Mouse (Mus musculus) left cerebral cortex, postnatal 36 days (tissue): Measurements from ENCODE around the gene Ssh2. TPM values are rescaled to one million over a fixed set of nuclear protein-coding genes. Genes with fewer than 3 reads are reported as not detected.

Experiments used
- DNase-seq, 2 experiments: peaks; one replicate each; pipeline ENCODE4 v3.0.0; 2021 to 2022; ENCODE audit warnings: low spot score in 2 of 2, mixed read lengths in 1 of 2
- intact Hi-C: fragments of 180-260 bp; cut with DNase I; formaldehyde crosslinking; loops from one replicate; pipeline ENCODE4 v1.15.1; 2025
- total RNA-seq, 2 experiments: library from RNA; stranded (reverse); gene quantifications; 2 replicates each; pipeline ENCODE4 v1.2.3; 2021

Gene Ssh2
- 10 to 100 TPM; 27.9 to 41.6 TPM for total RNA-seq

DNA sequence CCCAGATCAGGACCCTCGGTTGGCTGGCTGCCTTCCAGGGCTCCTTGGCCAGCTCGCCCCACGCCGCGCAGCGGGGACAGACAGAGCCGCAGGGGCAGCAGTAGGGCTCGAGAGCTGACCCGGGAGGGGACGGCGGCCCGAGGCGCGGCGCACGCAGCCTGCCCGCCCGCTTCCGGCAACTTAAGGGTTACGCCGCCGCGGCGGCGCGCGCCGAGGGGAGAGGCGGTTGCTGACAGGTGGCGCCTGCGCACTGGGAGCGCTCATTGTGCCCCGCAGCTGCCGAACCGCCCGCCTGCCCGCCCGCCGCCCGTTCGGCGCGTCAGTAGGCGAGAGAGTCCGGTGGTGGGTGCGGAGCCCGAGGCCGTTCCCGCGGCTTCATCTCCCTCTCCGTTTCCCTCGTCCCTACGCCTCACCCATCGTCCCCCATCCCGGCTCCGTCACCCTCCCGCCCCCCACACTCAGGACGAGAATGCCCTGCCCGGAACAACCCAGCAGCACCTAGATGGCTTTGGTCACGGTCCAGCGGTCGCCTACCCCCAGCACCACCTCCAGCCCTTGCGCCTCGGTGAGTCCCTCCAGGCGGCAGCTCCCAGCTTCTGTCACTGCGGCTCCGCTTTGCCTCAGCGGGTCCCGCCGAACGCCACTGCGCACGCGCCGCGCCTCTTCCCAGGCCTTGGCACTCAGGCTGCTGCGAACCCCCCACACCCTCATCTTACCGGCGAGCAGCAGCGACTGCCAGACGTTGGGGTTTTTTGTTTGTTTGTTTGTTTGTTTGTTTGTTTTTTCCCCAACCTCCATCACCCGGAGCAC lies at the start of gene Ssh2:
TSS of gene Ssh2 (plus strand) at position 337 of the 810 bp plus-strand sequence.
- intact Hi-C loops: loop anchor here (10.0 kb wide), 1 partner anchor 229 kb away; no protein-coding TSS in a partner anchor
- DNase-seq: peak; percentile 82 to 89

DNA sequence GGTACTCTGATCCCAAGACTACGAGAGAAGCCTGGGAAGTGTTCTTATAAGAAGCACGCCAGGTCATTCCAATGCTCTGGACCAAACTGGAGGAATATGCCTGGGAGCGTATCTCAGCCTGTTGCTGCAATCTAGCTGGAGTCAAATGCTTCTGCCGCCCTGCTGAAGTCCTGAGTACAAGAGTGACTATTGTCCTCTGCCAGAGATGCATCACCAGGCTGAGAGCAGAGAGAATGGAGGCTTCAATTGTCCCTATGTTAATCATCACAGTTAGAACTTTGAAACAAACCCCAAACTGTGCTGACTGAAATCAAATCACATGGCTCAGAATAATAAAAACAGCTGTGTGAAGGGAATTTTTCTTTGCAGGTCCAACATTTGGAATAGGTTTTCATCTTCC lies 42.4 kb upstream of the Ssh2 start:
- no peak for DNase-seq
- intact Hi-C loops: no loop called here

DNA sequence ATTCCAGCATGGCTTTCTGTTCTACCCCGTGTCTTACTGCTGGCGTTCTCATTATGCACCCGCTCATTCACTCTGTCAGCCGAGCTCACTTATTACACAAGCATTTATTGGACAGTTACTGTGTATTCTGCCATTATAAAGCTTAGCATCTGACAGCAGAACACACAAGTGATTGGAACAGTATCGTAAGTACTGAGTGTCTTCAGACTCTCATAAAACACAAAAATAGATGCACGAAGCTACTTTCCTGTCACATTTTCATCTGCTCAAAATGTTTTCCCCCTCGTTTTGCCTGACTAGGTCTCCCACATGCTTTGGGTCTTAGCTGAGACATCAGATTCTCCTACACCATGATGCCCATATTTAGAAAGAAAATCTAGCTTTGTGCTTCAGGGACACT lies 41.6 kb upstream of the Ssh2 start:
- intact Hi-C loops: no loop called here
- DNase-seq: peak in 1 of 2 experiments; percentile 23

DNA sequence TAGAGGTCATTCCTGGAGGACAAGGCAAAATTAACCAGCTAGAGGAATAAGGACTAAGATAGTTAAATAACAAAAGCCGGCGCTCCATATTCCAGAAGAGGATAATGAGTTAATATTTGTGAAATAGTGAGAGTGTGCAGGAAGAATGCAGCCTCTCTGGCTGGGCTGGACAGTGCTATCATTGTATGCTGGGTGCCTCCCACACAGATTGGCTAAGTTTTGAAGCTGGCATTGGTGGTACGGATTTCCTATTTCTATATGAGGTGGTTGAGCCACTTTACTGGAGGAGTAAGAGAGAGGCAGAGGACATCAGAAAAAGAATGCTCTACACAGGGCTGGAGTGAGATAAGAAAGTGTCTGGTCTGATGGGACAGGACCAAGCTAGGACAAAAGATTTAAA lies 36.3 kb upstream of the Ssh2 start:
- DNase-seq: no peak
- intact Hi-C loops: no loop called here

DNA sequence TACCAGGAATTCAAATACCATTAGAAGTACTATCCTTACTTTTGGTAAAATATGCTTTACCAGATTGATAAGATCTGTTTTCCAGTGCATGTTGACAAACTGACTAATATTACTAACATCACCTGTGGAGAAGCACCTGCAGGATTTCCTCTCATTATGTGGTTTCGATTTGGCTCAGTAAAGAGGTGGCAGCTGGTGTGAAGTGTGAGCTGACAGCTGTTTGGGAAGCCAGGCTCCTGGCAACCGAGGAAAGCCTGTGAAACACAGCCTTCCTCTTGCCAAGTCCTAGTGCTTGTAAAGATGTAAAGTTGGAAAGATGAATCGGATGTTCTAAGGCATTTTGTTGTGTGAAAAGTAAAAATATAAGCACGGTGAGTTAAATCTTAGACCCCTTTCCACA lies 35.2 kb upstream of the Ssh2 start:
- peak; percentile 21 to 50 for DNase-seq
- intact Hi-C loops: no loop called here

DNA sequence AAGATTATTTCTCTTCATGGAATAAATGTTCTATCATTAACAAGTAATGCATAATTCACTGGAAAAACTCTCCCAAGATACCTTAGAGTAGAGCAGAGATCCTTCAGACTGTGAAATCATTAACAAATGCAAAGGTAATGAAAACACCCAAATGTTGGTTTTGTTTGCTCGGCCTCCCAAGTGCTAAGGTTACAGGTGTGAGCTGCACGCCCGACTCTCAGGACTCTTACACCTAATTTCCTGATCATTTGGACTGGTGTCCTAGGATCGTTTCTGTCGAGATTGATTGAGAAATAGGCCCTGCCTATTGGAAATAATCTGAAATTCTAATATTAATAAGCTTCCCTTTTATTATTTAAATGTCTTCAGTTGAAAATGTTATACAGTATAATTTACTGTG lies 34.6 kb upstream of the Ssh2 start:
- intact Hi-C loops: no loop called here

DNA sequence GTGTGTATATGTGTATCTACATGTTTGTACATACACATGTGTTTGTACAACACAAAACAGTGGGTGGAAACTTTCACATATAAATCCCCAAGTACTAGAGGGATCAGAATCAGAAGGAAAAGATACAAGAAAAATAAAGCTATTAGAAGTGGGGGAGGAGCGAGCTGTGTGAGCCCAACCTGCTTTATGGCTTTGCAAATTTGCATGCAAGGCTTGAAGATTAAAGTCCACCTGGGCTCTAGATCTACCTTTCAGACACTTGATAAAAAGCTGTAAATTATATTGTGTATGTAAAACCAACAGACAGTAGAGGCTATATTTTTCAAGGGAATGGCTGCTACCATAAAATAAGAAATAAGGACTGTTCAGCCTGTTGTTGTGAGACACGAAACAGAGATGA lies 34.0 kb upstream of the Ssh2 start:
- intact Hi-C loops: no loop called here
- no peak for DNase-seq

More for the DNA sequence above, 34.6 kb upstream of the Ssh2 start:
- no peak for DNase-seq

DNA sequence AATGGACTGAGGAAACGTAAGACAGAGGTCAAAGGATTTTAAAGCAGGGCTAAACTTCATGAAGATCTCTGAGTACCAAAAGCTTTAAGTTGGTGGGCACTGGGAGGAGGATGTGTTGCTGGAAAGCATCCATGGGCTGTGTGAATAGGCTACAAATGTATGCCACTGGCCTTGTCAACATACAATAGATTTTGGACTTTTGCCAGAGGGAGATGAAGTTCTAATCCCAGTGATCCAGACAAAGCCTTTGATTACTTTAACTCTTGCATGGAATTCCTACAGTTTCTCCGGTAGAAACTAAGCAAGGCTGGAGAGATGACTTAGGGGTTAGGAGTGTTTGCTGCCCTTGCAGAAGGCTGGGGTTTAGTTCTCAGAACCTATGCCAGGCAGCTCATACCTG lies 33.5 kb upstream of the Ssh2 start:
- no peak for DNase-seq
- intact Hi-C loops: no loop called here

DNA sequence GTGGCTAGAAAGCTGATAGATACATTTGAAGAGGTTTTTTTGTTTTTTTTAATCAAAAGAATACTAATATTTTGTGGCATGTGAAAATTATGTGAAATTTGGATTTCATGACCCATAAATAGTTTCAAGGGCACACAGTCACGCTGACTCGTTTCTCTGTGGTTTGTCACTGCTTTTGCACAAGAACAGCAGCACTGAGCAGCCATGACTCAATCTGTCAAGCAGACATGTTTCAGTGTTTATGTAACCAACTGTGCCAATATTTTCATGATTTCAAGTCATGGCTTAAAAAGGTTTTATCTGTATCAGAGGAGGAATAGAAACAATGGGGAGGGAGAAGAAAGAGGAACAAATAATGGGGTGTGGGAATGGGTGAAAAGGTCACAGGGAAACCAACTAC lies 31.2 kb upstream of the Ssh2 start:
- intact Hi-C loops: no loop called here
- no peak for DNase-seq

DNA sequence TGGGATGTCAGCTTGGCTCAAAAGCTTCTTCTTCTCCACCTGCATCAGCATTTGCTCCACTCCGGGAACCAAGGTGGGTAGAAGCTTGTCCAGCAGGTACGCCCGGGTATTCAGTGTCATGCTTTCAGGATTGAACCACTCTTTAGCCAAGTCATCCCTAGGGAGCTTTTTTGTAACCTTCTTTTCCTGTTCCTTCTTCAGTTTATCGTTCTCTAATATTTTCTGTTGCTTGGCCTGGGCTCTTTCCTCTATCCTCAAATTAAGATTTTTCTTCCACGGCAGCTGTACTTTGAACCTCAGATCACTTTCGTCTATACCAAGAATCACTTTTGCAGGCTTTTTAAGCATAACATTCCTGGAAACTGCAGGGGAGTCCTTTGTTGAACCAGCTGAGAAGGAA lies 27.2 kb upstream of the Ssh2 start, which contains the start of gene Efcab5:
TSS of gene Efcab5 (minus strand) at position 101 of the 400 bp plus-strand sequence.
- no peak for DNase-seq
- intact Hi-C loops: no loop called here

DNA sequence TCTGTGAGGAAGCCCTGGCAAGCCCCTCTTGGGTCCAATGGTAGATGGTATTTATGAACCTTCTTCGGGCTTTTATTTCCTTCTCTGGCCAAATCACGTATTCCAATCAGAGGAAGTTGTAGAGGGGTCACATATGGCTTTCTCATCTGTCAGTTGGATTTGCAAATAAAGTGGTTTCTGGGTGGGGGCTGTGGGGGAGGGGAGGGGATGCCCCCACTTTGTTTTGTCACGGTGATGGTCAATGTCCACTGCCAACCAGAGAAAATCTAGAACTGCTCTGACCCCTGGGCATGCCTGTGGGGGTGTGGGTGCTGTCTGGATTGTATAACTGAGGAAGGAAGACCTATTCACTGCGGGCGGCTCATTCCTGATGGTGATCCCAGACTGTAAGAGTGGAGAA lies 22.7 kb upstream of the Ssh2 start:
- DNase-seq: no peak
- intact Hi-C loops: no loop called here

DNA sequence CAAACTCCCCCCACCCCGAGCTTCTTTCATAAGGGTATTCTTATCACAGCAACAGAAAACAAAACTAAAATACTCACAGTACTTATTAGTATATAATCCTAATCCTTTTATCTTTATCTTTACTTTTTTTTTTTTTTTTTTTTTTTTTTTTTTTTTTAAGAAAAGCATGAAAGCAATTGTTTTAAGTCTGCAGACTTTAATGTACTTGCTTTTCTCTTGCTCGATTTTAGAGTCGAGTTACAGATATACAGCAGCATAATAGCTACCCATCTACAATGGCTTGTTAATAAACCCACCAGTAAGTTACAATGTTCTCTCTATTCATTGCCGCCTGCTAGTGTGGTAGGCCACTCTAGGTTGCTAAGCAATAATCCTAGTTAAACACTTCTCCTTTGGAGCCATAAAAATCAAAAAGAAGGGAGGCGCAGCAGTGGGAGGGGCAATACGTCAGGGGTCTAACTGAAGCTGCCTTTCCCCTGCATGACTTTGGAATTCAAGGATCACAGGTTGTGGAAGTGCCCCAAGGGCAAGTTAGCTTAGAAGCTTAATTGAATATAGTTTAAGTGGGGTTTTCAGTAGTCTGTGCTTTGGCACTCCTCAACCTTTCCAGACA lies 22.0 kb upstream of the Ssh2 start:
- intact Hi-C loops: no loop called here
- no peak for DNase-seq

DNA sequence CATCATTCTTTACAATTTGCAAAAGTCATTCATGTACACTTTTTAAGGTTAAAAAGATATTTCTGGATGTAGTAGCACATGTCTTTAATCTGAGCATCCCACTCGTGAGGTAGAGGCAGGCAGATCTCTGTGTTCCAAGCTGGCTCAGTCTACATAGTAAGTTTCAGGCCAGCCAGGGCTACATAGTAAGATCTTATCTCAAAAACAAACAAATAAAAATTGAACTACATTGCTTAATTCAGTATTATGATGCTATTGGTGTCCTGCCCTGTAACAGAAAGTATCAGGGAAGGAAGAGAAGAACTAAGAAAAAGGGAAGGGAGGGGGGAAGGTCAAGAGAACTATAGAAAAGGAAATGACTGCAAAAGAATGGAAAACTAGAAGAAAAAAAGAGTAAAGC lies 21.3 kb upstream of the Ssh2 start:
- no peak for DNase-seq

DNA sequence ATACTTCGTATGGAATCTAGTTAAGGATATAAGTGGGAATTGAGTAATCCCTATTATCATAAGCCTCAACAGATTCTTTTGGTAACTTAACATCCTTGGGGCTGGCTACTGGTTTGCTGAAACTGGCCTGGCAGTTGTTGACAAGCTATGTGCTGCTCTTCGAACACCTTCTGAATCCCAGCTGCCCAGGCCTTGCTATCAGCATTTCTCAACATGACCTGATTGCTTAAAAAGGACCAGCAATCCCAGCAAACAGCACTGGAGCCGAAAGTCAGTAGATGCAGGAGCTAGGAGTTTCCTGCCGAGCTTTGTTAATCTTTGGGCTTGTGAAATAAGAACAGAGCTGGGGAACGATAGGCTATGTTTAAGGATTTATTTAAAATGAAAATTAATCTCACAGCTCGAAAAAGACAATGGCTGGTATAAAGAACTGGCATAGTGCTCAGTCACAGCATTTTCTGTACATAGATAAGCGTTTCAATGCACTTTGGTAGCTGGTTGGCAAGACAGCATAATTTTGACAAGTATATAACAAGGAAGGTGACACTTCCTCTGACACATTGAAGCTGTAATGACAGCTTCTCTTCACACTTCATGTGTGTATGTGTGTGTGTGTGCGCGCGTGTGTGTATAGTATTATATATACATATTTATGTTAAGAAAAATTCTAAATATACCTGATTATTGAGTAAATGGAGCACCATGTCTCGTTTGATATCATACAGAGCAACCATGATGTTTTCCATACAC lies 20.6 kb upstream of the Ssh2 start:
- intact Hi-C loops: no loop called here

More for the DNA sequence above, 21.3 kb upstream of the Ssh2 start:
- intact Hi-C loops: no loop called here

DNA sequence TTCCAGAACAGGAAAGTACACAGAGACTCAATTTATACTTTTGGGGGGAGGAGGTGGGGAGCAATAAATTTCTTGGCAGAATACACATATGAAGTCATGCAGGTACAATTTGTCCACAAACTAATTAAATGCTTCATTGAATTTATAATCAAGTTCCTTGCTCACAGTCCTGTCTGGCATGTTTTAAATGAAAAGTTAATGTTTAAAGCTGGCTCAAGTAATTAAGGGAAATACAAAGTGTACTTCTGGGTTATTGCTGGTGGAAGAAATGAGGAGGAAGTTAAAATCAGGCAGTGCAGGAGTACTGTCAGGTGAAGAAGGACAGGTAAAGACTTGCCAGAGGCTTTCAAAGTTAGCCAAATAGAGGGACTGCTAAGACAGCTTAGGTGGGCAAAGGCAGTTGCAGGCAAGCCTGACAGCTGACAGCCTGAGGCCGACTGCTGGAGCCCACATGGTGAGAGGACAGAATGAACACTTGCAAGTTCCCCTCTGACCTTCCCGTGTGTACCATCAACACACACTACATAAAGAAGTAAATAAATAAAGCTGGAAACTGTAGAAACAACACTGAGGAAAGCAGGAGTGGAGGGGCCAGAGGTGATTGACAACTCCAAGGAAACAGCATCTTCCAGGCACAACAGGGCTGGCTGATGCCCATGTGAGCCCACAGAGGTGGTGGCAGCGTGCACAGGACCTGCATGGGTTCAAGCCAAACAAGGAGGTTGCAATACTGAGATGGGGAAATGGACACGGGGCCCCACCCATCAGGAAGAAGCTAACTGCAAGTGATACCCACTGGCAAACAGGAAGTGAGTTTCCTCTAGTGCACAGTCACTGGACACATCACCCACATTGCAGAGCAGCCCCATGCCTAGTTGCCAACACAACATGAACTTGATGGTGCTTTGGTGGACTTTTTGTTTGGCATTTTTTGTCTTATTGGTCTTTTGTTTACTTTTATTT lies 19.6 kb upstream of the Ssh2 start:
- intact Hi-C loops: no loop called here

More for the DNA sequence above, 20.6 kb upstream of the Ssh2 start:
- DNase-seq: no peak

DNA sequence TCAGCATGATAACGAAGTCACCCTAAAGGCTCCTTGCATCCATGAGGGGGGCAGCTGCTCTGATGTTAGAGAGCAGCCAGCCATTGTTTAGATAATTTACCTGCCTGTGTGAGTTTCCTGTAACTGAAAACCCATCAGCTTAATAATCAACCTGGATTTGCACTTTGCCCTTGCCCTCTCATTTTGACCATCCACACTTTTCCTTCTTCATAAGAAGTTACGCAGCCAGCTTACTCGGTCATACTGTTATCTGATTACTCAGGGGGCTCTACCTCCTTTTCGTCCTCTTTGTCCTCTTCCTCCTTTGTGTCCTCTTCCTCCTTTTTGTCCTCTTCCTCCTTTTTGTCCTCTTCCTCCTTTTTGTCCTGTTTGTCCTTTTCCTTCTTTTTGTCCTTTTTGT lies 16.5 kb upstream of the Ssh2 start:
- no peak for DNase-seq
- intact Hi-C loops: no loop called here

More for the DNA sequence above, 19.6 kb upstream of the Ssh2 start:
- DNase-seq: no peak

DNA sequence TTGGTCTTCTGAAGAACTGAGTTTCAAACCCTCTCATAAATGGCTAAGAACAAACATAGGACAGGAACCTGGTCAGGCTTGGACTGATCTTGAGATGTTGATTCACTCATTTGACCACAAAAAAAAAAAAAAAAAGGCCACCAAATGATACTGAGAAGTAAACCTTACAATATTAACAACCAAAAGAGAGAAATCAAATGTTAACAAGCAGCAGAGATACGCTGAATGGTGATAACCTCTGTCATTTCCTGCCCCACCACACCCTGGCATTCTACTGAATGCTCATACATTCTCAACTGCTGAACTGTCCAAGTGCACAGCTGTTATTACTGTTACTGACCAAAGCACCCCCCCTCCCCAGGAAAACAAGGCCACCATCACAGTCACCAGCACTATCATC lies 15.4 kb upstream of the Ssh2 start:
- DNase-seq: no peak
- intact Hi-C loops: no loop called here

DNA sequence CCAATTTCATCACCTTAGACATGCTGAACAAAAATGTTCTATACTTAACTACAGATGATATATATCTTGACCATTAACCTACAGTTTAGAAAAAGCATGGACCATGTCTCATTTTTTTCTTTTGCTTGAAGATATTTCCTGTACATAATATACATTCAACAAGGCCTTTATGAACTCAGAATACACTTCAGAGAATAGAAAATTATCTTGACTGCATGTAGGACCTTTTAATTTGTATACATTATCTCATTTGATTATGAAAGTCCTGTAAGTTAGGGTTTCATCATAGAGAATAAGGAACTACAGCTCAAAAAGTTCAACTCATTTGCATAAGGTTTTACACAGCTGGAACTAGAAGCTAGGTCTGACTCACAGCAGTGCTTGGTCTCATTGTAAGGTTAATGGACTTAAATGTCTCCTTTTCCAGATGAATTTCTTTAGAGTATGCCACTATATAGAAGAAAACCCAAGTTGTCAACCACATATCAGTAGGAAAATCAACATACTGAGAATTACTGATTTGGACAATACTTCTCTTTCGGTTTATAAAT lies 1.9 kb upstream of the Ssh2 start:
- no peak for DNase-seq
- intact Hi-C loops: loop anchor here (1.0 to 10.0 kb wide), 2 partner anchors 94 to 231 kb away; no protein-coding TSS in a partner anchor

DNA sequence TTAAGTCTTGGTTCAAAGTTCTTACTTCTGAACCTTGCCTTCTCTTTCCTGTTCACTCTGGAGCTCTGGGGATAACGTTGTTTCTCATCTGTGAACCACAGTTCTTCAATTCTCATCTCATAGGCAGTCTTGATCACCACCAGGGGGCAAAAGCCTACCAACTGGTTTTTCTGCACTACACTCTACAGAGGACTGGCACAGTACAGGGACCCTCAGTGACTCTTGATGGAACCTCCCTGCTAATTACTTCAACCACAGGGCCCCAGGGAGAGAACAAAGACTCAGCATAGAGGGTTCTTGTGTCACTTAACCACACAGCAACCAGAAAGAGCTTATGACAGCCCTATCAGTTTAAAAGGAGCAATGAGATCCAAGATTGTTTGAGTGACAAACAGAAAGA lies 1.3 kb upstream of the Ssh2 start:
- intact Hi-C loops: loop anchor here (1.0 to 10.0 kb wide), 2 partner anchors 94 to 230 kb away; no protein-coding TSS in a partner anchor
- peak; percentile 30 to 43 for DNase-seq
